Mouse (Mus musculus): Measurements from ENCODE around the gene Qpctl.
"Not testable (repeated sequence)": the region's sequence is repeated elsewhere in the genome, so short reads cannot be mapped to it uniquely, and the experiment has no call there.

Qpctl gene

DNA sequence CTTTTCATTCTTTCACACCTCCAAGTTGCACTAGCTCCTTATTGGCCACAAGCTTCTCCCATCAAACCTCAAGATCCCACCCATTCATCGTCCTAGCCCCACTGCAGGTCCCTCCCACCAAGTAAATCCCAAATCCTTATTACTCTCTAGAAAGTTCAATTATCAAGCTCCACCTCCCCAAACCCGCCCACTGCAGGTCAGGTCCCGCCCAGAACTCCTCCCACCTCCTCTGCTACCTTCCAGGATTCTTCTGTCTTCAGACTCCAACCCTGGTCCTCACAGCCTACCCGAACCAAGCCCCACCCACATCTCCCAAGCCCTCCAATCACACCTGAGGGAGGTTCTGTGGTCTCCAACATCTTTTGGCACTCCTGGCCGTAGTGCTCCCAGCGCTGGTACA is 15.1 kb upstream of the Qpctl start:
- peak in 1 of 2 experiments; percentile 49 for DNase-seq (ENCODE audit: low spot score in 2 of 2)

DNA sequence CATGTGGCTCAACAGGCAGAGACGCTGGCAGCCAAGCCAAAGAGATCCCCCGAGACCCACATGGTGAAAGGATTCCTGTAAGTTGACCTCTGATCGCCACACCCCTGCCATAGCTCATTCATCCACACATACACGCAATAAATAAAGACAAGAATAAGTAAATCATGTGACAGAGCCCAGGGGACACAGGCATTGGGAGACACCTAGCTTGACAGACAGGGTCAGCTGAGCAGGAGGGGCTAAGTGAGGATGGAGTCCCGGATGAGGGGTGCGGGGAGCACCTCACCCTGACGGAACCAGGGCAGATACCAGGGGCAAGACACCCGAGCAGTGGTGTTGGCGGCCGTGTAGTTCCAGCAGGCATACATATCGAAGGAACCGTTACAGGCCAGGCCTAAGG is 14.7 kb upstream of the Qpctl start:
- no peak for DNase-seq (ENCODE audit: low spot score in 2 of 2)

DNA sequence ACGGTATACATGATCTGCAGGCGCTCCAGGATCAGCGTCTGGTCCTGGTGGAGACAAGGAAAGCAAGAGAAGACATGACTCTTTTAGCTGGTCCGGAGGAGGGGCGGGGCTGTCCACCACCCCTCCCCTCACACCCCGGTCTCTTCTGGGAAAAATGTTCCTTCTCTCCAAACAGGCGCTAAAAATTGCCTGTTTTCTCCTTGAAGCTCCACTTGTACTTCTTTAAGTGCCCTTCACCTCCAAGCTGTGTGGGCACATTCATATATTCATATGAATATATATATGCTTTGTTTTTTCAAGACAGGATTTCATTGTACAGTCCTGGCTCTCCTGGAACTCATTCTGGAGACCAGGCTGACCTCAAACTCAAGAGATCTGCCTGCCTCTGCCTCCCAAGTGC is 13.8 kb upstream of the Qpctl start:
- DNase-seq (ENCODE audit: low spot score in 2 of 2) = no peak

DNA sequence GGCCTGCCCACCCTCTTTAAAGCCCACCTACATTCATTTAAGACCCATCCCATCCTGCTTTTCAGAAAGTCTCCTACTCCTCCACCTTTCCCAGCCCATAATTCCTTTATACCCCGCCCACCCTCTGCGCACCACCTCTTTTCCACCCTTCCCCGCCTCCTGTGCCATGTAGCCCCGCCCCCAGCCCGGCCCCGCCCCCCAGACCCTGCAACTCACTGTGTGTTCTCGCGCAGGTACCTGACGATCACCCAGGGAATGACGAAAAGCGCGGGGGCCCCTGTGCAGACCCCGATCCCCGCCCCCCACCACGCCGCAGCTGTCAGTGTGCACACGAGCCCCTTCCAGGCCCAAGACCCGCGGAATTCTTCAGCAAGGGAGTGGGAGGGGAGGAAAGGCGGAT is 11.0 kb upstream of the Qpctl start:
- peak; percentile 43 to 50 for DNase-seq (ENCODE audit: low spot score in 2 of 2)

DNA sequence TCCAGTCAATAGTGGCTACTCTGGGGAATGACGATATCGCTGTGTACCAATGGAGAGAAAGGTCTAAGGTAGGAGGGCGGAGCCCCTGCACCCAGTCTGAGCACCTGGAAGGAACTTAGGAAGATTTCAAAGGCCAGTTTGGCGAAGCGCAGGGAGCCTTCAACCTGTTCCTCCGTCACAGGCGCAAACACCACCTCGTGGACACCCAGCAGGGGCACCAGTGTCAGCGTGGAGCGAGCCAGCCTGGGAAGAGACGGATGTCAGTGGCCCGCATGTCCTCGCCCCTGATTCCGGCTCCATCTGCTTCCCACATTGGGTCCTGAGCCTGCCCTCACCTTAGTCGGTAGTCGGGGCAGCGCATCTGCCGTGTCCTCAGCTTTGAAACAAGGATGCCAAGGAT is 10.3 kb upstream of the Qpctl start:
- DNase-seq (ENCODE audit: low spot score in 2 of 2) = no peak

DNA sequence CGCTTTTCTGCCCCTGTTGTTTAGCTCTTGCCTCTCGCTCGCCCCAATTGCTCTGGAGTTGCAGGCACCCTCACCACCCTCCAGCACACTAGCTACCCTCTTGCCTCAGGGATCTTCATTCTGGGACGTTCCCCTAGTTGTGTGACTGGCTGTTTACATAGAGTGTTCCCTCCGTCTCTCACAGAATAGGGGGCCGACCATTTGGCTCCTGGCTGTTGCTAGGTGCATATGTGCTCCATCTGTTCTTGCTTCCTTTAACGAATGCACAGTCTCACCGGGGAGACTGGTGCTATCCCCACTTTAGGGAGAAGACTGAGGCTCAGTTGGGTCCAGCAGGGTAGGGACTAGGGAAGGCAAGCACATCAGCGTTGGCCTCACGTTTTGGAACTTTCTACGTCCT is 9.5 kb upstream of the Qpctl start:
- DNase-seq (ENCODE audit: low spot score in 2 of 2) = peak in 1 of 2 experiments; percentile 36

DNA sequence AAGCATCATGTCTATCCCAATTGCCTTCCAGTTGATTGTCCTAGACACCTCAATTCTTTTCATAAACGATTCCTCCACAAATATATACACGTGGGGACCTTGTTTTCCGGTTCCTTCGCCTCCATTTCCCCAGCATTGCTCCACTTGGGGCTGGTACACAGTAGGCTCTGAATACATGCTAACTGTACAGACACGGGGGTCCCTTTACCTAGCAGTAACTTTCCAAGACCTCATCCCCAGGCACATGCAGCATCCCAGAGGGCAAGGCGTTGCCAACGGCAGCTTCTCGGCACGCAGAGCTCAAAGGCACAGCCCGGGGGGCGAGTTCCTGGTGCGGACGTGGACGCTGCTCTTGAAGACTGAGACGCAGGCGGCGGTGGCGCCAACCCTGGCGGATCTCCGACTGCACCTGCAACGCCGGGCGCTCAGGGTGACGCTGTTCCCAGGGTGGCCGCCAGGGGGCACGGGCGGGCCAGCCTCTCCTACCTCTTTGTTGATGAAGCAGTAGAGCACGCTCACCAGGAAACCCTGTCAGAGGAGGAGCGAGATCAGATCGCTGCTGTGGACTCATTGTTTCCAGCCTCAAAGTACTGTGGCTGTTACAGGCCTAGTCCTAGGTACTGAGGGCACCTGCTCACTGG is 8.2 kb upstream of the Qpctl start:
- peak; percentile 93 for DNase-seq (ENCODE audit: low spot score in 2 of 2)

DNA sequence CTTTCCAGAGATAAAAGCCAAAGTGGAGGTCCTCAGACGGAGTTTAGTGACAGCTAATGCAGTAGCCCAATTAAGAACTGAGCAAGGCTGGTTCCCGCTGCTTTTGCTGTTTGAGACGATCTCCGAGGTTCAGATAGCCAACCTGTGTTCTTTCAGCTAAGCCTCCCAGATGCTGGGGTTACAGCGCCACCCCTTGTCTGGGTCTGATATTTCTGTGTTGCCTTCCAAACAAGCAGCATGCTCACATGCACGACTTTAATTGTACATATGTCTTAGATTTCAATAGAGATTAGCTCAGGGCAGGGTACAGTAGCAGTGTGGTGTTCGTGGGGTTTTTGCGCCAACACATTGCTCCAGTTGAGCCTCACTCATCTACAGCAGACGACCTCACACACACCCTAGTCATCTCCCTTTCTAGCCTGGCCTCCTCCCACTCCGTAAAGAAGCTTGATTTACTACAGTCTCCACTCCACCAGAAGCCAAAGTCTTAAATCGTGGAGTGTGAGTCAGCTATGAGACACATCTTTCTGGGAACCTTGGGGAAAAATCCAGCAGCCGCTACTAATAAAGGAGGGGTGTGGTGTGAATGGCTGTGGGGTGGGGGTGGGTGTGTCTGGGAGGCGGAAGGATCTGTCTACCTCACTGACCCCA is 6.9 kb upstream of the Qpctl start:
- peak in 1 of 2 experiments; percentile 39 for DNase-seq (ENCODE audit: low spot score in 2 of 2)

DNA sequence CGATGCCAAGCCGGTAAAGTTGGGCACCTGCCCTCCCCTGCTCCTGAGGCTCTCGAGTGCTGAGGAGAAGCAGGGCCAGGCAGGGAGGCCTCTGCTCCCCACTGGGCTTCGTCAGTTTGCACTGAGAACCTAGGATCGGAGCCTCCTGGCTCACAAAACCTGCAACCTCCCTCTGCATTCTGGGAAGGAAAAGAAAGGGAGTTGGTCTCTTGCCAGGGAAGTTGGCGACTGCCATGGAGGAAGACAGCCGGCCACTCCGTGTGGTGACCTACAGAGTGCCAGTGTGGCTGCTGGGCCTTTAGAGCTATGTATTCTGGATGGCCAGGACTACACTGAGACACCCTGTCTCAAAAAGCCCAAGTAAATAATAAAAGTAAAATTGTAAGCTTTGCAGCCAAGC is 5.7 kb upstream of the Qpctl start:
- DNase-seq (ENCODE audit: low spot score in 2 of 2) = no peak

DNA sequence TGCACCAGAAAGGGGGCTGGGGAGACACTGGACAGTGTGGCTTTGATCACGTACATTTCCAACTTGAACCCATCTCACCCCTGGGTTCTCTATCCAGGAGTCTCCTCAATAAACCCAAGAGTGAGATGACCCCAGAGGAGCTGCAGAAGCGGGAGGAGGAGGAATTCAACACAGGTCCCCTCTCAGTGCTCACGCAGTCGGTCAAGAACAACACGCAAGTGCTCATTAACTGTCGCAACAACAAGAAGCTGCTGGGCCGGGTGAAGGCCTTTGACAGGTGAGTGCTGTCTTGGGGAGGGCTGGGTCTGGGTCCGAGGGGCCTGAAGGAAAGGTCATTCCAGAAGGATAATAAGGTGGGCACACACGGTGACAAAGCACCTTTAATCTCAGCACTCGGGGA is 2.0 kb upstream of the Qpctl start:
- DNase-seq (ENCODE audit: low spot score in 2 of 2) = not testable (repeated sequence)

DNA sequence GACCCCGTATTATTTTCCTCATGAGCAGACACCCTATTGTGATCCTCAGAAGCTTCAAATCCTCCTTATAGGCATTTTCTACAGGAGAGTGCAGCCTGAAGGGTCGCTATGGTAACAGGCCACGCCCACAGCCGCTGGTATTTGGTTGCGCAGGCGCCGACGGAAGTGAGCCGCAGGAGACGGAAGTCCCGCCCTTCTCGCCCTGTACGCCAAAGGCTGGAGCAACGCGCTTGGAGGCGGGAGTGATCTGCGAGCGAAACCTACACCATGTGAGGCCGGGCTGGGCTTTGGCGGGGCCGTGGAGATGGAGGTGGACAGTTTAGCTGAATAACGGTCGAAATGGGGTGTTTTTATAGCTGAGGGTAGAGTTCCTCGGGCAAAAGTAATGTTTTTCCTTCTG is 535 bp upstream of the Qpctl start, which contains the start of gene Snrpd2:
TSS of gene Snrpd2 (plus strand) at position 97 of the 400 bp plus-strand sequence.
- DNase-seq (ENCODE audit: low spot score in 2 of 2) = peak; percentile 97 to 98

DNA sequence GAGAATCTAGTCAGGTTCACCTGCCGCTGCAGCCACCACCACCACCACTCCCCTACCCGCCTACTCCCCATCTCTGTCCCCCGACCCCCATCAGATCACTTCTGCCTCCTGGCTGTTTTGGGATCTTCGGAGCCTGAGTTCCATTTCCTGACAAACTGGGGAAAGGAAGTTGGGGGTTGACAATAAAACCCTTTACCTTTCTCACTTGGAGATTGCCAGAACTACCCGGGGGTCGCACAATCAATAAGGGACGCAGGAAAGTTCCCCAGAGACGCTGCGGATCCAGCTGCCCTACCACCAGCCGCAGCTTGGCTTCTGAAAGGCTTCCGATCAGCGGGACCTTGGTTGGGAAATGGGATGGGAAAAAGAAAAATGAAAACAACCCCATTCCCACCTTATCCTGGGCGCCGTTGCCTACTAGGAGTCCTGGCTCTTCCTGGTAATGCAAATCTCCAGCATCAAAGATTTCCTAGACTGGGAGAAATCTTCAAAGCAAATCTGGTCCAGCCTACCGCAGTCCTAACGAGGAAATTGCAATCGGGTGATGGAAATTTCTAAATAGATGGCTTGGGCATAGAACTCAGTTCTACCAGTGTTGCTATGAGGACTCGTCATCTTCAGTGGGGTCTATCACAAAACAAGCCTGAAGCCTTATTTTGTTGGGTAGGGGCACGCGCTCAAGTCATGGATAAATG is 764 bp downstream of the Qpctl start:
- no peak for DNase-seq (ENCODE audit: low spot score in 2 of 2)

DNA sequence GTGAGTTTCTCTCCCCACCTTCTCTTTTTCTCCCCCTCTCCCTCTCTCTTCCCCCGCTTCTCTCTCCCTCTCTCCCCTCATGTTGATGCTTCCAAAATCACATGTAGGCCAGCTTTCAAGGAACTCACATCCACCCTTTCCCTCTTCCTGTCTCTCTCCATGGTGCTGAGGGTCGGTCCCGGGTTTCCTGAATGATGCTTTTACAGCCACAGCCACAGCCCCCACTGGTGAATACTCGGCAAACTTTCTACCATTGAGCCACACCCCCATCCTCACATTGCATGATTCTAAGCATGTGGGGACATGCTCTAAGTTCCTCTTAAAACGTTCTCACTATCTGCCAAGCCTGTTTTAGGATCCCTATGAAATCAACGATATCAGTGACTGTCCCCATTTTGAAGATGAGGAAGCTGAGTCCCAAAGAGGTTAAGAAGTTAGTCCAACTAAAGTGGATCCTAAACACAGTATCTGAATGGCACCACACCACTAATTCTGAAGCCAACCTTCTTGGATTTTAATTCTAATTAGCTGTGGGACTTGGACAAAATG is 1.5 kb downstream of the Qpctl start:
- no peak for DNase-seq (ENCODE audit: low spot score in 2 of 2)

DNA sequence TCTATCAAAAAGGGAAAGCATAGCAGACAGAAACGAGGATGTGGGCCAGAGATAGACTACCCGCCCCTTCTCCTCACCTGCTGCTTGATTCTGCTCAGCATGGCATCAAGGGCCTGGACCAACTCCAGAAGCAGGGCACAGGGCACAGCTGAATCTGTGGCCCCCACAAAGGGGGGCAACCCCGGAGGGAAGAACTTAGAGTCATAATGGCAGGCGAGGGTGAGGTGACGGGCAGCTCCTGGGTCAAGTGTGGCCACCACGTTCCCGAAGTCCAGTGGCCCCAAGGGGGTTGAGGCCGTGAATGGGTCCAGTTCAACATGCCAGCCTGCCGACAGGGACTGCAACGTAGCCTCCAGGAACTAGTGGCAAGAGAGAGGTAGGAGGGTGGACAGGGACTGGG is 2.3 kb downstream of the Qpctl start:
- DNase-seq (ENCODE audit: low spot score in 2 of 2) = no peak

DNA sequence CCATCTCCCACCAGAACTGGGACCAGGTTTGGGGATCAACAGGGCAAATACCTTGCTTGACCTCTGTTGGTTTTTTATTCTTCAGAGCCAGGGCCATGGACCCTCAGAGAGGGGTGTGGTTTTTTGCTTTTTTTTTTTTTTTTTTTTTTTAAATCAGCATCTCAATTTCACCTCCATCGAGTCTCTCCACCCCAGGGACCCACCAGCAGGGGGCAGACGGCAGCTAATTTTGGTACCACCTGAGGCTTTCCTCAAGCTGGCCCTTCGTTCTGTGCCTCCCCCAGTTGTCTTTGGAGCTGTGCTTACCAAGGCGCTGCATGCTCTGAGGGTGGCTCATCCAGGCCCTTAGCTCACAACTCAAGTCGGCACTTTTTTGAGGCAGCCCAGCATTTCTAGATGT is 11.7 kb downstream of the Qpctl start:
- DNase-seq (ENCODE audit: low spot score in 2 of 2) = peak; percentile 61 to 74

DNA sequence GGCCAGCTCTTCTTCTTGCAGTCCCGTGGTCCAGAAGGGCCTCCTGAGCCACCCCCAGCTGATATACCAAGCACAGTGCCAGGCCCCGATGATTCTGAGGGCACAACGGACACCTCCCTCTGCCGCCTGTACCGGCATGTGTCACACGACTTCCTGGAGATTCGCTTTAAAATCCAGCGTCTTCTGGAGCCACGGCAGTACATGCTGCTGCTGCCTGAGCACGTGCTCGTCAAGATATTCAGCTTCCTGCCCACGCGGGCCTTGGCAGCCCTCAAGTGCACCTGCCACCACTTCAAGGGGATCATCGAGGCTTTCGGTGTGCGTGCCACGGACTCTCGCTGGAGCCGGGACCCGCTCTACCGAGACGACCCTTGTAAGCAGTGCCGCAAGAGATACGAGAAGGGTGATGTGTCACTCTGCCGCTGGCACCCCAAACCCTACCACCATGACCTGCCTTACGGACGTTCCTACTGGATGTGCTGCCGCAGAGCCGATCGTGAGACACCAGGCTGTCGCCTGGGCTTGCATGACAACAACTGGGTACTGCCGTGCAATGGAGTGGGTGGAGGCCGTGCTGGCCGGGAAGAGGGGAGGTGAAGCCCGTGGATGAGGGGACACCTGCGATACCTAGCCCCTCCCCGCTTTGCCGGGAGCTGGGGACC is 12.3 kb downstream of the Qpctl start:
- DNase-seq (ENCODE audit: low spot score in 2 of 2) = peak; percentile 42 to 59

DNA sequence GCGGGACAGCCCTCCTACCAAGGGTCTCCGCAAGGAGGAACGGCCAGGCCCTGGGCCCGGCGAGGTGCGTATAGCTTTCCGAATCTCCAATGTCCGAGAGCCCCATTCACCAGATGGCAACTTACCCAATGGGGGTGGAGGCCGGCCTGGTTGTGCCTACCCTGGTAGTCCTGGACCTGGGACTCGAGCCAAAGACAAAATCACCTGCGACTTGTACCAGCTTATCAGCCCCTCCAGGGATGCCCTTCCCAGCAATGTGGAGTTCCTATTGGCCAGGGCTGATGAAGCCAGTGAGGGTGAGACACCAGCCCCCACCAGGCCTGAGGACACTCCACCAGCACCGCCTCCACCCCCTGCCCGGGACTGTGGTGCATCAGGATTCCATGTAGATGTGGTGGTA is 12.9 kb downstream of the Qpctl start:
- peak in 1 of 2 experiments; percentile 44 for DNase-seq (ENCODE audit: low spot score in 2 of 2)

DNA sequence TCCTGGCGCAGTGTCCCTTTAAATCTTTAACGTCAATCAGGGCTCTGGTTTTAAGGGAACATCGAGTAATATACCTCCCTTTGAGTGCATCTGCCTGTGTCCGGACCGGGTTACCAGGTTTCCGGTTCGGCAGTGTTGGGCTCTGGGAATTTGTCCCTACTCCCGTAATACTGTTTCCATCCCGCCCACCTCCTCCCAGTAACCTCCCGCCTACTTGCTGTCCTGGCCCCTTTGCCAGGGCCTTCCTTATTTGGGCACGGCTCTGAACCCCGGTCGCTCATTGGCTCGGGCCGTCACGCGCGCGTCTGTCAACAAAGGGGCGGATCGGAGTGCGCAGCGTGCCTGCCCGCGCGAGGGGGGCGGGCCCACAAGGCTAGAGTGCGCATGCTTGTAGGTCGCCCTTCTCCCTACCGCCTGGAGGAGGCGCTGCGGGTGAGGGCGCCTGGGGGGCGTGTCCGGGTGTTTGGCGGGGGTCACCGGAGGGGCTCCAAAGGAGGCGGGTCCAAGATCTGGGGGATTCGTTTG is 17.7 kb downstream of the Qpctl start:
- peak; percentile 98 to 99 for DNase-seq (ENCODE audit: low spot score in 2 of 2)

DNA sequence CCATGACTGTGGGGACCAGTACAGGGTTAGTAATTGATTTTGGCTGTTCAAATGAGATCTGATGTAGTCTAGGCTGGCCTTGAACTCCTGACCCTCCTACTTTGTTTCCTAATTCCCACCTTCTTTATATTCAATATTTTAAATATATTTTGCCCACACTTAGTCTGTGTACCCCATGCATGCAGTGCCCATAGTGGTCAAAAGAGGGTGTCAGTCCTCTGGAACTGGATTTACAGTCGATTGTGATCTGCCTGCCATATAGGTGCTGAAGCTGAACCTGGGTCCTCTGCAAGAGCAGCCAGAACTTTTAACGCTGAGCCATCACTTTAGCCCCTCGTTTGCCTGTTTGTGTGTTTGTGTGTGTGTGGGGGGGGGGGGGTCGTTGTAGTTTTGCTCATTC is 18.4 kb downstream of the Qpctl start:
- DNase-seq (ENCODE audit: low spot score in 2 of 2) = no peak

DNA sequence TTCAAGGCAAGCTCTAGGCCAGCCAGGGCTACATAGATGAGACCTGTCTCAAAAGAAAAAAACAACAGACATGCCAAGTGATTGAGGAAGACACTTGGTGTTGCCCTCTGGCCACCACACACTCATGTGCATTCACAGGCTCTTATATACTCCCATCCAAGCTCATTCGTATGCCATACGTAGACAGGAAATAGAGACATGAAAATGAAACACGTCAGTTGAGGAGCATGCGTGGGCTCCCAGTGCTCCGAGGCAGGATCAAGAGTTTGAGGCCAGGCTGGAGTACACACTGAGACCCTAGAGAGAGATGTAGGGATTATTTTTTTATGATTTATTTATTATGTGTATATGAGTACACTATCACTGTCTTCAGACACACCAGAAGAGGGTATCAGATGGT is 19.7 kb downstream of the Qpctl start:
- no peak for DNase-seq (ENCODE audit: low spot score in 2 of 2)

DNA sequence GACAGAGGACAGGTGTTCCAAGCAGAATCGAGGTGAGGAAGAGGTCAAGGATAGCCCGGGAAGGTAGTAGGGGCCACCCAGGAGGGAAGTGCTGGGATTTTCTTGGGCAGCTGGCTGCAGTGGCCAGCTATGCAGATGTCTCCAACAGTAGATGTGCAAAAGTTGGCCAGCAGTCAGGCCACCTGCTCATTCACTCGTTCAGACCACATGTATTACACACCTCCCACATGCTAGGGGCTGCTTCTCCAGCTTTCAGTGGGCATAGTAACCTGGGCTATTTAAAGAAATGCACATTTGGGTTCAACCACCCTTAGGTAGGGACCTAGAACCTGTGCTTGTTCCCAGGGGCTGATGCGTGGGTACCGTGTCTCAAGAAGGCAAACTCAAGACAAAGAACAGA is 21.3 kb downstream of the Qpctl start:
- DNase-seq (ENCODE audit: low spot score in 2 of 2) = no peak

DNA sequence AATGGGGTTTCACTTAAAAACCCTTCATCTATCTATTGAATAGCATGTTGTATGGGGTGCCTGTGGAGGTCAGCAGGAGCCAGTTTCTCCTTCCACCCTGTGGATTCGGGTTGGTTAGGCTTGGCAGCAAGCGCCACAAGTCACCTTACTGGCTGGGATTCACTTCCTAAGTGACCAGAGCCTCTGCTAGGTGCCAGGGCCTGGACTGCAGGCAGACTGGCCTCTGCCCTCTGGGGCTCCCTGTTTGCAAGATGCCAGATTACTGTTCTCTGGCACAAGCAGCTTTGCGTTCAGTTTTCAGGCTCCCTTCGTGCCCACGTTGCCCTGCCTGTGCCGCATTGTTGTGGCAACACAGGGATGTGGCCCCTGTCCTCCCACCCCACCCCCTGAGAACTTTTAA is 24.4 kb downstream of the Qpctl start:
- no peak for DNase-seq (ENCODE audit: low spot score in 2 of 2)
